Mouse (Mus musculus): Measurements from ENCODE around the gene Krtdap. TPM values are rescaled to one million over a fixed set of nuclear protein-coding genes. Genes with fewer than 3 reads are reported as not detected.
A peak's percentile ranks its signal among the peaks of the same experiment; 100 is the strongest.

The Krtdap gene
- polyA plus RNA-seq, 1 experiment: not detected

- Histone ChIP-seq H3K36me3 (ENCODE audit: control insufficient read depth, insufficient read depth, low read length) (no peaks in the 10 kb centered on the region), H3K27ac (ENCODE audit: control insufficient read depth, insufficient read depth, low read depth, low read length) (no peak overlapping the region), H3K4me1 (ENCODE audit: control insufficient read depth, insufficient read depth, low read length) (no peaks in the 10 kb centered on the region; the same call in 1 of the 2 replicates), H3K4me3 (ENCODE audit: control insufficient read depth, low read depth, low read length) (no peak overlapping the region), H3K27me3 (ENCODE audit: control insufficient read depth, insufficient read depth, low read length) (no peaks in the 10 kb centered on the region)
- TF ChIP-seq CTCF (IDR thresholded peaks at IDR 0.05; ENCODE audit: control insufficient read depth, insufficient read depth, insufficient replicate concordance, low read depth, low read length): no peak
- no peak for TF ChIP-seq POLR2A (IDR thresholded peaks at IDR 0.05; ENCODE audit: control insufficient read depth, low read depth, low read length)
Measured at GRCm38 (mm10) chr7:30804026-30804715, 16.5 kb downstream of the Krtdap start.

GRCm38 (mm10) chr7:30805924-30806323 lies 18.2 kb downstream of the Krtdap start:
- Histone ChIP-seq H3K36me3 (ENCODE audit: control insufficient read depth, insufficient read depth, low read length) (no peaks in the 10 kb centered on the region), H3K4me3 (ENCODE audit: control insufficient read depth, low read depth, low read length) (no peak overlapping the region), H3K27ac (ENCODE audit: control insufficient read depth, insufficient read depth, low read depth, low read length) (no peak overlapping the region), H3K4me1 (ENCODE audit: control insufficient read depth, insufficient read depth, low read length) (no peaks in the 10 kb centered on the region; the same call in none of the 2 replicates), H3K27me3 (ENCODE audit: control insufficient read depth, insufficient read depth, low read length) (no peaks in the 10 kb centered on the region)
- TF ChIP-seq POLR2A (IDR thresholded peaks at IDR 0.05; ENCODE audit: control insufficient read depth, low read depth, low read length): no peak
- peak; percentile 86; the same call in 1 of the 2 replicates for TF ChIP-seq CTCF (IDR thresholded peaks at IDR 0.05; ENCODE audit: control insufficient read depth, insufficient read depth, insufficient replicate concordance, low read depth, low read length)

GRCm38 (mm10) chr7:30810319-30810718 lies 22.6 kb downstream of the Krtdap start:
- no peak overlapping the region for H3K27ac ChIP-seq (ENCODE audit: control insufficient read depth, insufficient read depth, low read depth, low read length)
- peak overlapping the region; percentile 12; the same call in 1 of the 2 replicates for H3K4me3 ChIP-seq (ENCODE audit: control insufficient read depth, low read depth, low read length)
- no peaks in the 10 kb centered on the region for H3K27me3 ChIP-seq (ENCODE audit: control insufficient read depth, insufficient read depth, low read length)
- H3K36me3 ChIP-seq (ENCODE audit: control insufficient read depth, insufficient read depth, low read length): no peaks in the 10 kb centered on the region
- H3K4me1 ChIP-seq (ENCODE audit: control insufficient read depth, insufficient read depth, low read length): no peaks in the 10 kb centered on the region; the same call in none of the 2 replicates
- peak; percentile 43; the same call in 1 of the 2 replicates for TF ChIP-seq CTCF (IDR thresholded peaks at IDR 0.05; ENCODE audit: control insufficient read depth, insufficient read depth, insufficient replicate concordance, low read depth, low read length)
- no peak for TF ChIP-seq POLR2A (IDR thresholded peaks at IDR 0.05; ENCODE audit: control insufficient read depth, low read depth, low read length)

DNA sequence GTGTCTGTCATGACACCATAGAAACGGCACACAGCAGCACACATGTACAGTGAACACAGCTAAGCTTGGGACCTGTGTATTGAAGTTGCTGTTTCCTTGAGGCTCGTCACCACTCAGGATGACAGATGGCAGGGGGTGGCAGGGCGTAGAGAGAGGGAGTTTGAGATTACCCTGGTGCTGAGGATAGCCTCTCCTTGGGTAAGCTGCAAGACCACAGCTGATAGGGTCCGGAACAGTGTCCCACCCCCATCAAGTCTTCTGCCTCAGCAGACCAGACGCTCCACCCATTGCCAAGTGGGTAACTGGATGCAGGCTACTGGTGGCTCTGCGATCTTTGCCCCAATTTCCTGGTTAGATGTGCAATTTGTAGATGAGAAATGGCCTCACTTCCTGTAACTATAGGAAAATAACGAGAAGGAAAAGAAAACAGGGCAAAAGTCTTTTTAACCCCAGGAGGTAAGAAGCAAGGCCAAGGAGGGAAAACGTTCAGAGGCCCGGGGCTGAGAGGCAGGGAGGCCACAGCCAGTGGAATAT lies 24.1 kb downstream of the Krtdap start:
- H3K36me3 ChIP-seq (ENCODE audit: control insufficient read depth, insufficient read depth, low read length): no peaks in the 10 kb centered on the region
- H3K27ac ChIP-seq (ENCODE audit: control insufficient read depth, insufficient read depth, low read depth, low read length): no peak overlapping the region
- no peaks in the 10 kb centered on the region; the same call in none of the 2 replicates for H3K4me1 ChIP-seq (ENCODE audit: control insufficient read depth, insufficient read depth, low read length)
- H3K27me3 ChIP-seq (ENCODE audit: control insufficient read depth, insufficient read depth, low read length): no peaks in the 10 kb centered on the region
- no peak overlapping the region for H3K4me3 ChIP-seq (ENCODE audit: control insufficient read depth, low read depth, low read length)
- TF ChIP-seq POLR2A (IDR thresholded peaks at IDR 0.05; ENCODE audit: control insufficient read depth, low read depth, low read length) (no peak), CTCF (IDR thresholded peaks at IDR 0.05; ENCODE audit: control insufficient read depth, insufficient read depth, insufficient replicate concordance, low read depth, low read length) (no peak)

DNA sequence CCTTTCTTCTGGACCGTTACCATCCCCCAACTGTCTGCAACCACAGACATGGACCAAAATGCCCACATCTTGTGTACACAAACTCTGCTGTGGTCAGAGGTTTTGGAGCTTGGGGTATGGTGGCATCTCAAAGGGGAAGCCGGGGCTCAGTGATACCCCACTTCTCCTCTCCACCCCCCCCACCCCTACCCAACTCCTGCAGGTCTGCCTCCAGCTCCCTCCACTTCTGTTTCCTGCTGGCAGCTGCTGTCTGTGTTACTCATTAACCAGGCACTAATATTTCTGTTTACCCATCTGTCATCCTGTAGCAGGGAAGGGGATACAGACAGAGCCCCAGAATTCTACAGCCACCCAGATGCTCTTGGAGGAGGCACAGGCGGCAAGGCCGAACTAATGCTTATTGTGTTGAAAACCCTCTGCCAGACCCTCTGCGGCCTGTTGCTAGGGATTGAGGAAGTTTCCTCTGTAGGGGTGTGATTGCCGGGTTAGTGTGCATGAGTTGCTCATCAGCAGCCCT lies 24.7 kb downstream of the Krtdap start:
- no peaks in the 10 kb centered on the region; the same call in none of the 2 replicates for H3K4me1 ChIP-seq (ENCODE audit: control insufficient read depth, insufficient read depth, low read length)
- no peak overlapping the region for H3K4me3 ChIP-seq (ENCODE audit: control insufficient read depth, low read depth, low read length)
- TF ChIP-seq POLR2A (IDR thresholded peaks at IDR 0.05; ENCODE audit: control insufficient read depth, low read depth, low read length) (no peak), CTCF (IDR thresholded peaks at IDR 0.05; ENCODE audit: control insufficient read depth, insufficient read depth, insufficient replicate concordance, low read depth, low read length) (no peak)
- no peak overlapping the region for H3K27ac ChIP-seq (ENCODE audit: control insufficient read depth, insufficient read depth, low read depth, low read length)
- no peaks in the 10 kb centered on the region for H3K36me3 ChIP-seq (ENCODE audit: control insufficient read depth, insufficient read depth, low read length)
- no peaks in the 10 kb centered on the region for H3K27me3 ChIP-seq (ENCODE audit: control insufficient read depth, insufficient read depth, low read length)

- Histone ChIP-seq H3K4me3 (ENCODE audit: control insufficient read depth, low read depth, low read length) (no peak overlapping the region), H3K27ac (ENCODE audit: control insufficient read depth, insufficient read depth, low read depth, low read length) (no peak overlapping the region), H3K27me3 (ENCODE audit: control insufficient read depth, insufficient read depth, low read length) (no peaks in the 10 kb centered on the region), H3K36me3 (ENCODE audit: control insufficient read depth, insufficient read depth, low read length) (no peaks in the 10 kb centered on the region), H3K4me1 (ENCODE audit: control insufficient read depth, insufficient read depth, low read length) (peaks cover 11% of the 10 kb centered on the region)
- no peak for TF ChIP-seq CTCF (IDR thresholded peaks at IDR 0.05; ENCODE audit: control insufficient read depth, insufficient read depth, insufficient replicate concordance, low read depth, low read length)
- TF ChIP-seq POLR2A (IDR thresholded peaks at IDR 0.05; ENCODE audit: control insufficient read depth, low read depth, low read length): no peak
Measured at GRCm38 (mm10) chr7:30820131-30820530, 32.4 kb downstream of the Krtdap start.

DNA sequence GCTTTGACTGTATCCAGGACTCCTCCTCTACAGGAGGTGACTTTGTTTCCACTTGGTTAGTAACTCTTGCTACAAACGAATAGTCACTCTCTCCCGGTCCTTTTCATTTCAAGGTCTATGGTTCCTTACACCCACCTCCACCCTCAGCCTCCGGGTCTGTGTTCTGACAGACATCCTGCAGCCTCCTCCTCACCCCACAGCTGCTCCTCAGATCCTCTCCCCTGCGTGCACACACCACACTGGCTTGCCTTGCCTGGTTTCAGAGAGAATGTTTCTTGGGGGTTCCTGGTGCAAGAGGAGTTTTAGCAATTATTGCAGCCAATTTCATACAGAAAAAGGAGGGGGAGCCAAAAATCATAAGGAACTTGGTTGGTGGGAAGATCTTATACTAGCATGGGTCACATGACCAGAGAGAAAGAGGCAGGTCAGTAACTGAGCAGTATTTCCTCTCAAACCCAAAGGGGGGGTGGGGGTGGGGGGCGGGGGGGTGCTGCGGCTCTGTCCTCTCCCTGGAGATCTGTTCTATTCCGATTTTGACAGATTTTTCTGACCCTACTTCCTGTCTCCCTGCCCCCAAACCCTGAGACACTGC lies 33.3 kb downstream of the Krtdap start:
- Histone ChIP-seq H3K4me3 (ENCODE audit: control insufficient read depth, low read depth, low read length) (no peak overlapping the region), H3K36me3 (ENCODE audit: control insufficient read depth, insufficient read depth, low read length) (no peaks in the 10 kb centered on the region), H3K4me1 (ENCODE audit: control insufficient read depth, insufficient read depth, low read length) (peaks cover 11% of the 10 kb centered on the region), H3K27ac (ENCODE audit: control insufficient read depth, insufficient read depth, low read depth, low read length) (no peak overlapping the region), H3K27me3 (ENCODE audit: control insufficient read depth, insufficient read depth, low read length) (no peaks in the 10 kb centered on the region)
- no peak for TF ChIP-seq CTCF (IDR thresholded peaks at IDR 0.05; ENCODE audit: control insufficient read depth, insufficient read depth, insufficient replicate concordance, low read depth, low read length)

All from testis, adult 2 months (tissue).